Mouse (Mus musculus): Measurements from ENCODE around the gene Ptges3.

DNA sequence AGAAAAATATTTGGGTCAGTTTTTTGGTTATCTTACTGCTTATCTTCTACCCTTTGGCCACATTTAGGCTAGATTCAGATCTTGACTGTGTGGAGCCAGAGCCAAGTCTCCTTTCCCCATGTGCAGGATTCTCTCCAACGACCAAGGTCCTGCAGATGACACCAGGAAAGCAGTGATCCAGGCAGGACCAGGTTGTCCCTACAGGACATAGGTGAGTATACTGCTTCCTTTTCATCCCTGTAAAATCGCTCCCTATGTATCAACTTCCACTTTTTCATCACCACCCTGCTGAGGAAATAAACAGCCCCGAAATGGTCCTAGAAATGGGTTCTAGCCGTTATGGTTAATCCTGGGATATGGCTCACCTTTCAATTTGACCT, 37.5 kb downstream of the Ptges3 start:
- TF ChIP-seq MAFK (IDR thresholded peaks at IDR 0.05; ENCODE audit: insufficient read depth, low read depth, low read length) (no peak), CHD2 (IDR thresholded peaks at IDR 0.05; ENCODE audit: low read depth, low read length) (no peak), HCFC1 (IDR thresholded peaks at IDR 0.05; ENCODE audit: borderline replicate concordance, insufficient read depth, low read length) (no peak)
